Mouse (Mus musculus) inflammation-experienced regulatory T-cells (primary cell): Measurements from ENCODE around the gene Selenow. TPM values are rescaled to one million over a fixed set of nuclear protein-coding genes. Genes with fewer than 3 reads are reported as not detected.

ENCODE experiments used
- polyA plus RNA-seq, 2 experiments: library from polyadenylated mRNA; unstranded; fragments of 100-300 nt; shearing (Covaris generic); gene quantifications; one replicate each; pipeline ENCODE4 v1.2.1; 2017

Selenow gene
- polyA plus RNA-seq, result 100 to 1,000 TPM; 494 to 577 TPM

DNA sequence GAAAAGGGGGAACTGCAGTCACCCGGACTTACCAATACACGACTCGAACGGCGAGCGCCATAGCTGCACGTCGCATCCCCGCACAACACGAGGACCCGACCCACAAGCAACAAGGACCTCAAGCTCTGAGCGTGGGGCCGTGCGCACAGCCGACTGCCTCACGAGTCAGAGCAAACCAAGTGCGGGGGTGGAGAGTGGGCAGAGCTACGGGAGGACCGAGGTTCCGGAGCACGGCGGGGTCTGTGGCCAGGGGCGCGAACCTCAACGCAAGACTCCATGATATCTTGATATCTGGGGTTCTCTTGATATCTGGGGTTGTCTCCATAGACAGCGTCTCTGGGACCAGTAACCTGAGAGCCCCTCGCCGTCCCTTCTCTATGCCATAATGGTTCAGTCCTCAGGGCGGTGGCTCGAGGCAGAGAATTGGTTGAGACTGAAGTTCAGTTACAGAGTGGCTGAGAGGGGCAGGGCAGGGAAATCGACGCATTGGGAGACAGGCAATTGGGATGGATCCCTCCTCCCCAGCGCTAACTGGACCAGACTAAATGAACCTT is at the start of gene Selenow:
Gene Selenow (minus strand): TSS at position 183 of the 554 bp plus-strand sequence.

DNA sequence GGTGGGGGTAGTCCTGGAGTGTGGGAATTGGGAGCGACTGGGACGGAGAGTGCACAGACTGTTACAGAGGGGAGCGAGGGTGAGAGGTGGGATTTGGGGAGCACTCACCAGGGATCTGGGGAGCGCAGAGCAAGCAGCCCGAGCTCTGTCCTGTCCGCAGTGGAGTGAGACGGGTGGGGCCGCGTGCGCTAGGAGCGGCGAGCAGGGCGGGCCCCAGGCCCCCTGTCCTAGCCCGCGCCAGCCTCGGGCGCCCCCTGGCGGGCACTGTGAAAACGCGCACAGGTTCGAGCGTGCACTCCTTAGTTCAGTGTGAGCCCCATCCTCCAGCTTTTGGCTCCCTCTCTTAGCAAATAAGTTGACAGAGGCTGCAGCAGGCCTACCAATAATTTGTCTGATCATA is 45.1 kb upstream of the Selenow start, which contains the start of gene Ehd2:
Gene Ehd2 (minus strand): TSS at position 256 of the 400 bp plus-strand sequence.

DNA sequence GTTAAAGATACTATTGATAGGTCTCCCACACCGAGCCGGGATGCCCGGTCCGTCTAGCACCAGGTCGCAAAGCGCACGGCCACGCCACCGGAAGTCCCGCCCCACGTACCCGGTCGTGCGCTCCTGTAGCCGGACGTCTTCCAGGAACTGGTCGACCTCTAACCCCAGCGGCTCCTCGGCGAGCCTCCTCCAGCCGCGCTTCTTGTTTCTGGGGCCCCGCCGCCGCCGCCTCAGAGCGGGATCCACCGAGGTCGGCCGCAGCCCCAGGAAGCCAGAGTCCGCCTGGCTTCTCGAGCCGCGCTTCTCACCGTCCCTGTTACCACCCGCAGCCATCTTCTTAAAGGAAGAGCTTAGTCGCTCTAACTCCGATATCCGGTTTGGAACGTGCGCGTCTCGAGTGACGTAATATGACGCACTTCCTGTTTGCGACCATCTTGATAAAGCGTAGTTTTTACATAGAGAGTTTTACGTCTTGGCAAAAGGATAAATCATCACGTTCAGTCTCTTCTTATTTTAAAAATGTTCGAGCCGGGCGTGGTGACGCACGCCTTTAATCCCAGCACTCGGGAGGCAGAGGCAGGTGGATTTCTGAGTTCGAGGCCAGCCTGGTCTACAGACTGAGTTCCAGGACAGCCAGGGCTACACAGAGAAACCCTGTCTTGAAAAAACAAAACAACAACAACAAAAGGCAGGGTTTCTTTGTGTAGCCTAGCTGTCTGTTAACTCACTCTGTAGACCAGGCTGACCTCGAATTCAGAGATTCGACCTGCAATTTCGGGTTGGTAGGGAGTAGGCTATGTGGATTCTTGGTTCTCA is 23.7 kb upstream of the Selenow start, which contains the start of gene Nop53:
Gene Nop53 (minus strand): TSS at position 354 of the 816 bp plus-strand sequence.

DNA sequence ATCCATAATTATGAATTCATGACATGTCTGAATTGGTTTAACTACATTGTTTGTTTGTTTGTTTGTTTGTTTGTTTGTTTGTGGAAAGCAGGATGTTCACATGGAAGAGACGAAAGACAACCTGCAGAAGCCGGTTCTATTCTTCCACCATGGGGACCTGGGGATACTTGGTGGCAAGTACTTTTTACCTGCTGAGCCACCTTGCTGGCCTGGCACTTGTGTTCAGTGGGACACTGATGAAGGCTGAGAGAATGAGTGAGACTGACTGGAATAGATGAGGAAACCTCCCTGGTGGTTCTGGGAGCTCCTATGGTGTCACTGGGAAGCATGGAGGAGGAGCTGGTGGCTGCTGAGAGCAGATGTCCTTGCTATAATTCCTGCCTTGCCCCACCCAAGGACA is 39.9 kb downstream of the Selenow start, which contains the start of gene Crxos:
Gene Crxos (plus strand): TSS at position 301 of the 400 bp plus-strand sequence.

DNA sequence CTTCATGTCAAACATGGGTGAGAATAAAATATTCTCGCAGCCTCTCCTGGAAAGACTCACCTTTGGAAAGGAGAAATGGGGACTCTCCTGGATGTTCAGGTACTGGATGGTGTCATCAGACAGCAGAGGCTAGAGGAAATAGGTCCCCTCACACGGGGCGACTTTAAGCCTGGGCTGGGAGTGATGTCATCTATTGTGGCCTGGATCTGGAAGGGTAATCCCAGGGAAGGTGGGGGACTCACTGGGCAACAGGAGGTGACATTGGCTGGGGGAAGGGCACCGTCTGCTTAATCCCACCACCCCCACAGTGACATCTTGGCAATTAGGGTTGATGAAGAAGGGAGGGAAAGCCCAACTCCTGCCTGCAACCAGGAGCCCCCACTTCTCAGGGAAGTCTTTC is 42.4 kb downstream of the Selenow start, which contains the start of gene Crx:
Gene Crx (minus strand): TSS at position 213 of the 400 bp plus-strand sequence.

Other genes with a start within 250 kb of the Selenow start
- 1 to 10 TPM in 1 of 2 experiments, not detected in 1; 1.0 TPM for gene Obox5, start 172.3 kb downstream of the Selenow start, polyA plus RNA-seq
- under 1 TPM in 1 of 2 experiments, not detected in 1; 0.42 TPM for gene Obox6, start 82.7 kb downstream of the Selenow start, polyA plus RNA-seq
- gene Crx, start 42.4 kb downstream of the Selenow start, polyA plus RNA-seq, result not detected
- gene Crxos, start 39.8 kb downstream of the Selenow start, polyA plus RNA-seq, result 1 to 10 TPM in 1 of 2 experiments, under 1 TPM in 1; 0.12 to 1.3 TPM
- 100 to 1,000 TPM; 357 to 382 TPM for gene Nop53, start 23.7 kb upstream of the Selenow start, polyA plus RNA-seq
- gene Ehd2, start 45.2 kb upstream of the Selenow start, polyA plus RNA-seq, result under 1 TPM; 0.12 to 0.14 TPM
- gene Bicra, start 125.5 kb upstream of the Selenow start, polyA plus RNA-seq, result 1 to 10 TPM; 5.8 to 9.3 TPM
- gene Zfp541, start 139.4 kb upstream of the Selenow start, polyA plus RNA-seq, result under 1 TPM; 0.07 to 0.28 TPM
- 100 to 1,000 TPM; 196 to 249 TPM for gene Napa, start 176.1 kb upstream of the Selenow start, polyA plus RNA-seq
- 10 to 100 TPM; 23.7 to 47.3 TPM for gene Kptn, start 197.5 kb upstream of the Selenow start, polyA plus RNA-seq
- gene Slc8a2, start 207.4 kb upstream of the Selenow start, polyA plus RNA-seq, result under 1 TPM in 1 of 2 experiments, not detected in 1; 0.07 TPM